Mouse (Mus musculus) neural tube, embryonic 10.5 days (tissue): ENCODE data around the gene Jam3.
"Not testable (repeated sequence)": the region's sequence is repeated elsewhere in the genome, so short reads cannot be mapped to it uniquely, and the experiment has no call there.

Experiments used
- DNase-seq: peaks from one replicate; pipeline ENCODE4 v3.0.0-alpha.2; 2017; ENCODE audit warnings: low spot score; ENCODE audit errors: extremely low spot score

The Jam3 gene

DNA sequence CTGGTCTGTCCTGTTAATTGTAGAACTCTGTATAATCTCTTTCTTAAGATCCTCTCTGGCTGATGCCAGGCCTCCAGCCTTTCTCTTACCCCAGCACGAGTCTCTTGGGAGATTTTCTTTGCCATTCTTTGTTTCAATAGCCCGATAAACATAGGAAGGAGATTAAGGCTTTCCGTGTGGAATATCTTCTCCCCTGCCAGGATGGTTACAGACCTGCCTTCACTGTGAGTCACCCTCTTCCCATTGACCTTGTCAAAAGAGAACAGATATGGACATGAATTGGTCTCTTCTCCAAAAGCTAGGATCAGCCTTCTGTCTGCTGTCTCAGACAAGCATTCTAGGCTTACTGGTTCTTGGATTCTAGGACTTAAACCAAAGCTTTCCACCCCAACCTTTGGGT, 15.5 kb upstream of the Jam3 start:
- DNase-seq = no peak

DNA sequence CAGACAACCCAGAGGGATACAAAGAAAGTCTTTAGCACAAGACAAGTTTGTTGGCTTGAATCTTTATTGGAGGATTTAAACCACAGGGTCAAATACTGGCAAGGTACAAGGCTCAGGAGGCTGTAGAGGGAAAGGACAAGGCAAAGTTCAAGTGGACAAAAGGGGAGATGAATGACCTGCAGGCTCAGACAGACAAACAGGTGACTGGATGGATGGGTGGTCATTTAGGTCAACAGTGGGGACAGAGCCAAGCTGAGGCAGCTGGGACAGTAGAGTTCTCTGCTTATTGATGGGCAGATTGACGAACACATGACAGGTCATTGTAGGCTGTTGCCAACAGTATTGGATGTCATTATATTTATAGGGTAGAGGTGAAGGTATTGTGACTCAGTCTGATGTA, 11.8 kb upstream of the Jam3 start:
- no peak for DNase-seq

DNA sequence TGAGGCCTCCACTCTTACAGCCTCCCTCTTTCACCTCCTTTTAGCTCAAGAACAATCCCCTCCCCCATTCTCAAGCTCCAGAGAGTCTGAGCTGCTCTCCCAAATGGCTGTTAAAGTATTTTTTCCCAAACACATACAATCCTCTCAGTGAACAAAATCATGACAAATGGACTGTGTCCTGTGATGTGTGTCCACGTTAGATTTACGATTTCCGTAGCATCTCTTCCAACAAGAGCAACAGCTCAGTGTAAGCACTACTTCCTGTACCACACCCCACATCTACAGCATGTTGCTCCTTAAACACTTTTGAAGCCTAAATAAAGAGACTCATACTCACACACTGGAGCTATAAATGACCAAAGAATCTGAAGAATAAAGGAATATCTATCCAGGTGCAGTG, 10.4 kb upstream of the Jam3 start:
- DNase-seq = no peak

DNA sequence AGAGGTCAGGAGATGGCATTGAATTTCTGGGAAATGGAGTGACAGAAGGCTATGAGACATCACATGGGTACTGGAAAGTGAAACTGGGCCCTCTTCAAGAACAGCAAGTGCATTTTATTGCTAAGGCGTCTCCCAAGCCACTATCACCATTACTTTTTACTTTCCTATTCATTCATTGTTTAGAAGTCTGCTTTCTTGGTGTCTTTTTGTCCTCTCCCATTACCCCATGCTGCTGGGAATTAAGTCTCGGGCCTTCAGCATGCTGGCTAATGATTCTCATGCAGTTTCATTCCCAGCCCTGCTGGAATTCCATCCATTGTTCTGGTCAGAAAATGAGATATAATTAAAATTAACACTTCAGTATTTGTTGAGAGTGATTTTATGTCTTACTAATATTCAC, 9.7 kb upstream of the Jam3 start:
- no peak for DNase-seq

DNA sequence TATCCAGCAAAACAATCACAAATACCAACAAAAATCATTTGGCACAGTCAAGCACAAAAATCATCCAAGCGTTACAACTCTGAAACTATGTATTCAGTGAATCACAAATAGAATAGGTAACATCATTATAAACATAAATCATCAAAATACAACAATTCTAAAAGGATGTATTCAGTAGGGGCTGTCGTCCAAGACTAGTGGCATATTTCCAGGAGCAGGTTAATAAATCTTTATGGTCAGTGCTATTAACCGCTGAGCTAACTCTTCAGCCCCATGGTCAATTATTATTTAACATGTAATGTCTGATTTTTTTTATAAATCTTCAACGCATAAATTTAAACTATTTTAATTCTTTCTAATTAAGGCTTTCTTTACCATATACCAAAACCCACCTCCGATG, 8.4 kb upstream of the Jam3 start:
- not testable (repeated sequence) for DNase-seq

DNA sequence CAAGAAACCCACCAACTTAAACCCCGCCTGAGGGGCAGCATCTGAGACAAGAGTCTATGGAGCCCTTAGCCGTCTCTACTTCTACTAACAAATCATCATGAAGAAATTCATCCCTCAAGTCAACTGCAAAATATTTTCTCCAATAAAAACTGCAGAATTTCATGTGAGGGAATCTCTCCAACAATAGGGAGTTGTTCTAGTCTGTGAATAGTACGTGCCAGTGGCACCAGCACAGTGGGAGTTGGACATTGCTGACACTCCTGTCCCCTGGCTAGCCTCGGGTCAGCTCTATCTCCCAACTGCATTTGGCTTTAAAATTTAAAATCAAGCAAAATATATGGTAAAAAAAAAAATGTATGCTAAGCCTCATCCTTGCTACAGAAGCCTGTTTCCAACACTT, 1.4 kb downstream of the Jam3 start:
- DNase-seq = no peak

DNA sequence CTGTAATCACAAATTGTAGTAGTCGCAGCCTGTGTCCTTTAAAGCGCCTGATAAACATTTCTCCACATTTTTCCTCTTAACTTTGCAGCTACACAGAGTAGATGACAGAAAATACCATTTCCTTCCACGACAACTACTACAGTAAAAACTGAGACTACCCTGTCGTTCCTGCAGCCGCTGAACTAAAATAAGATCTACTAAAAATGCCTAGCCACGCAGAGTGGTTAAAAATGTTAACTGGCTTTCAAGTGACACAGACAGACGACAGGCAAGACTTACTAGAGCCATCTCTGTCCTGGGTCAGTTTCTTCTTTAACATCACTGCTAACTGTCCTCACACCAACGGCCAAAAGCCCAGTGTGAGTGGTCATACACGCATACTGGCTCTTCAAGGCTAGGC, 5.4 kb downstream of the Jam3 start:
- no peak for DNase-seq

DNA sequence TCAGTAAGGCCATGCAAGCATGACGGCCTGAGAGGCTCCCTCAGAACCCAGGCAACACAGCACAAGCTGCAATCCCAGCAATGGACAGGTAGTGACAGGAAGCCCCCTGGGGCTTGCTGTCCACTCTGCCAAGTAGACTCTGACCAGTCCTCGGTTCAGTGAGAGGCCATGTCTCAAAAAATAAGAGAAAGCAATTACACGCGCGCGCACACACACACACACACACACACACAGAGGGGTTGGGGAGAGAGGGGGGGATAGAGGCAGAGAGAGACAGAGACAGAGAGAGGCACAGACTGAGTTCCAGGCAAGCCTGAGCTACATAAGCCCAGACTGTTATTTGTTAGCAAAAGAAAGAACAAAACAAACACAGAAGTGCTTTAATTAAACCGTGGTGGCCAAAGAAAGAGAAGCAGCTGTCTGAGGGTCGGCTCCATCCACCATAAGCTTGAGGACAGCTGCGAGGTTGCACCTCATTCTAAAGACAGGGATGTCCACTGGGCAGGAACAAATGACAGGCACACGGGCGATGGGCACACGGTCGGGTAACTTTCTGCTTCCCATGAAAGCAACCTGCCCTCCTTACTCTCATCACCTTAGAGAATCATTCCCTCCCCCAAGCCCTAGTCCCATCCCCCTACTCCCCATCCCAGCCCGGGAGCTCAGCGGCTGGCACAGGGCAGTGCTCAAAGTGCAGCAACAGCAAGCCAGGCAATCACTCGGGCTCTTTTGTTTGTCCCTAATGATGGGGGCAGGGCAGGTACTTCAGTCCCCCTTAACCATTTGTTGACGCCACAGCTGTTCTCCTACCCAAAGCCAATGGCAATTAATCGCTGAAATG, 6.4 kb downstream of the Jam3 start:
- peak; percentile 51 for DNase-seq

DNA sequence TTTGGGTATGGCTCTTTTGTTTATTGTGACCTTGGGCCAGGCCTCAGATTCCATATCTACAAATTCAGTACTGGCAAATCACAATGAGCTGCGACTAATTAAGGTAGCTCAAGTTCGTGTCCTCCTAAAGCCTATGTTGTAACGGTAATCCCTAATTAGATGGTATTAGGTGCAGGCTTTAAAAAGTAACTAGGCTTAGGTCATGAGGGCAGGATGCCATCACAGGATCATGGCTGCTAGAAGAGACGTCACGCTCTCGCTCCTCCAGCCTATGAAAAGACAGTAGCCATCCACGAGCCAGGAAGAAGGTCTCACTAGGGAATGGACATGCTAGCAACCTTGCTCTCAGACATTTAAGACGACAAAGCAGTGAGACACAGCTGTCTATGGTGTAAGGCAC, 7.3 kb downstream of the Jam3 start:
- no peak for DNase-seq

DNA sequence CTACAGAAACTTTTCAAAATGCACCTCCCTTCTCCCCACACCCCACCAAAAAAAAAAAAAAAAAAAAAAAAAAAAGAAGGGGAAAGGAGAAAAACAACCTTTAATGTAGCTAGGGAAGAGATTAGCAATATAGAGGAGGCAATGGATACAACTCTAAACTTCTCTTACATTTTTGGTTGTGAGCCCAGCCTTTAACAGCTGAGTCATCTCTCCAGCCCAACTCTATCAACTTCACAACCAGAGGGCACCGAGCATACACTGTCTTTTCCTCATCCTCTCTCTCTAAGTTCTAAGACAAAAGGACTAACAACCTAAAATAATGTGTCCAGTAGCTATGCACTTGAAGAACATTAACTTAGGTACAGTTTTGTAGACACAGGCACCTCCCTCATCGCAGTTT, 8.4 kb downstream of the Jam3 start:
- no peak for DNase-seq

DNA sequence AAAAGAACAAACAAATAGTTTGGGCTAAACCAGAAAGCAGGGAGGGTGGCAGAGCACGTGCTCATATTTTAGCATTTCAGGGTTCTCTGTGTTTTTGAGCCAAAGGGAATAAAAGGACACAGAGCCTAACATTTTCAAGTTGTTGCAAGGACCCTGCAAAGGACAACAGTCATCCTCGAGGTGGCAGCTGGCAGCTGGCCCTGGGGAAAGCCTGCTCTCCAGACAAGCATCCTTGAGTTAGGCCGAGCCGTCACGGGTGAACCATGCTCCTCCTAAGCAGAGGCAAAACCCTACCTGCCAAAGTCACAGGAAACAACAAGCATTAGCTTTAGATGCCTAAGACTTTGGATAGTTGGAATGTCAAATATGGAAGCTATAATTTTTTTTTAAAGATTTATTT, 10.2 kb downstream of the Jam3 start:
- no peak for DNase-seq

DNA sequence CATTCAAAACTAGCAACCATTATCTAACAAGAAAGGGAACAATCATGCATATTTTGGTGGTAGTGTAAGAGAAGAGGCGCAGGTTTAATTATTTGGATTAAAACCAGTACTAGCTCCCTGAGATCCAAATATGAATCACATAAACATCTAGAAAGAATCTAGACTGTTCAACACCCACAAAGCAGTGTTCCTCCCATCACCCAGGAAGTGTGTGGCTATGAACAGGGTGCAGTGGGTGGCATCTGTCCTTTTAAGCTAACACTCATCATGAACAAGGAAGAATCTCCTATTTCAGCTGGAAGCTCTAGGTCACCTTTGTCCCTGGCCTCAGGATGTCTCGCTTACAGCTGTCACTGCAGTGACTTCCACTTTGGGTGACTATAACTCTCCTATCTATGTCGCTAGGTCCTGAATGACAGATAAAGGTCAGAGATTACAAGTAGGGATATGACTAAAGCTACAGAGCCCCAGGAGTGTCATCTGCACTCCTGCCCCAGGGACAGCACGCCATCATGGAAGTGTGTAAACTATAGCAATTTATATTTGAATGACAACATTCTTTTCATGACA, 10.9 kb downstream of the Jam3 start:
- DNase-seq = no peak

DNA sequence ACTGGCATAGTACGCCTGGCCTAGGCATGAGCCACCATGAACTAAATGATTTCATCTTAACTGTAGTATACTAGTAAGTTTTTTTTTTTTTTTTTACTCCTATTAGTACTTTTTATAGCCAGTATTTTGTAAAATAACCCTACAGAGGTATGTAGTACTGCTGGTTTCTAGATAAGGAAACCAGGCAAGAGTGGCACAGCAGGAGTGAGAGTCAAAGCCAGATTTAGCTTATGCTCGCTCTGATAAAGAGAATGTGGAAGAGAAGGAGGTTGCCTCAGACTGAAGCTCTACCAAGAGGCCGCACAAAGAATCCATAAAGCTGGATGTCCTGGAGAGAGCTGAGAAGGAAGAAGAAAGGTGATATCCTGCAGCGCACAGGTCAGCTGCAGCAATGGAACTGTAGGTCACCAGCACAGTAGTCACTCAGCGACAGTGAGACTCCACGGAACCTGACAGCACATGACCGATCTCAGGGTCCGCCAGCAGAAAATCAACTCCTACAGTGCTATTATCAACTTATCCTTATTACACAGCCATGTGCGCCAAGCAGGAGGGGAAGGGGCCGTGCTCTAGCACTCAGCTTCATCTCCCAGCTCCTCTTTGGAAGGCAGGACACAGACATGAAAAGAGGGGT, 14.7 kb downstream of the Jam3 start:
- no peak for DNase-seq

DNA sequence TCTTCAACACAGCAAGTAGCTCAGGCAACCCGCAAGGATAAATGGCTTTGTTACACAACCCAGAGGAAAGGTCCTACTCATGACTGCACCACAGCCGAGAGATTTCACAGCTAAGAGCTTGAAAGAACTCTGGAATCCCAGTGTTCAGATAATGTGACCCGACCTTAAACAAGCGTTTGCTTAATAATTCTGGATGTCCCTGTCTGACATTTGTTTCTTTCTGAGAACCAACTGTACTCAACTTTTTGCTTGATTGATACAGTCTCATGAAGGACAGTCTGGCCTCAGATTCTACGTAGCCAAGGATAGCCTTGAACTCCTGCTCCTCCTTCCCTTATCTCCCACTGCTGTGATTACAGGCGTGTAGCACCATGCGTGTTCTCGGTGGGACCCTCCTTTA, 18.6 kb downstream of the Jam3 start:
- DNase-seq = no peak

DNA sequence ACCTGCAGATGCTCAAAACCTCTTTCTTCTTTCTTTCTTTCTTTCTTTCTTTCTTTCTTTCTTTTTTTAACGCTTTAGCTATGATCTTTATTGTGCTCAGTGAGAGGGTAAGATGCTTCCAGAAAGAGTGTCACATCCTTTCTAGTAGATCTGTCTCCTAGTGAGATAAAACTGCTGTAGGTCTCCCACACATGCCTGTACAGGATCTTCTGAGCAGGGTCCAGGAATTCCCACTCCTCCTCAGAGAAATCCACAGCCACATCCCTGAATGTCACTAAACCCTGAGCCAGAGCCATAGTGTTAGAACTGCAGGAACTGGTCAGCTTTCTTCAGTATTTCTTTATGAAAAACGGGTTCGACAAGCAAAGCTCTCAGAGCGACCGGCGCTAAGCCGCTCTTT, 19.8 kb downstream of the Jam3 start:
- no peak for DNase-seq

DNA sequence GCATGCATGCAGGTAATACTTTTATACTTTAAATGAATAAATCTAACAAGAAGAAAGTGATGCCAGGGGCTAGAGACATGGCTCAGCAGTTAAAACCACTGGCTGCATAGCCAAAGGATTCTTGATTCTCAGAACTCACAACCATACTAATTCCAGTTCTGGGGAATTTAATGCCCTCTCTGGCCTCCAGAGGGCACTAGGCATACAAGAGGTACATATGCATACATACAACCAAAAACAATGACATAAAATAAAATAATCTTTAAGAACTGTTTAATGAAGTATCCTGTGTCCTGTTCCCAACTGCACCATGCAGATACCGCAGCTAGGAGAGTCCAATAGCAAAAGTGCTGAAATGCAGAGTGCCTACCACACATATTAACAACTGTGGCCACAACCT, 20.8 kb downstream of the Jam3 start:
- no peak for DNase-seq

DNA sequence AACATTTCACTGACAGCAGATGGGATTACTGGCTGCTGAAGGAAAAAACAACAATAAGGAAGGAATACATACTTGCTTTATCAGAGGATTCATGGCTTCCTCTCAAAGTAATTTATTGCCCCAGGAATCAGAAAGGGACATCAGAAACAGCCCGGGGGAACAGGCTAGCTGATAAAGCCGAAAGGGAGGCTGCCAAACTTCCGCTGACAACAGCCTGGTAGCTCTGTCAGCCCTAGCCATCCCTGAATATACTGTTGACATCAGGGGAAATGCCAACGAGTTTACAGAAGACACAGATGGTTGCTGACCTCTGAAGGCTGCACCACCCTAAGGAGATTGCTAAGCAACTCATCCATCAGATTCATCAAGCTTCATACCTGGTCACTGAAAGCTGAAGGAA, 26.6 kb downstream of the Jam3 start:
- no peak for DNase-seq

DNA sequence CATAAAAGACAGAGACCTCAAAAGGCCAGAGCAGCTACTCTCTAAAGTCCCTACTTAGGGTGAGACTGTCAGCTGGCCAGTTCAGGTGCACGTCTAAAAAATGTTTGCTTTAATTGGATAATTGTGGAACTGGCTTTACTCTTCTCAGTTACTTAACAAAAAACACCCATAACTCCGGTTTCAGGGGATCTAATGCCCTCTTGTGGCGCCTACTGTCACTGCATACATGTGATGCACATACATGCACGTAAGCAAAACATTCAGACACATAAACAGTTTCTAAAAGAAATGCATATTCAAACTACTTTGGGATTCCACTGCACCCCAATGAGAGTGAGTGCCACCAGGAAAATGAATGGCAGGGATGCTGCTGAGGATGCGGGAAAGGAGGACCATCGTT, 28.7 kb downstream of the Jam3 start:
- no peak for DNase-seq

DNA sequence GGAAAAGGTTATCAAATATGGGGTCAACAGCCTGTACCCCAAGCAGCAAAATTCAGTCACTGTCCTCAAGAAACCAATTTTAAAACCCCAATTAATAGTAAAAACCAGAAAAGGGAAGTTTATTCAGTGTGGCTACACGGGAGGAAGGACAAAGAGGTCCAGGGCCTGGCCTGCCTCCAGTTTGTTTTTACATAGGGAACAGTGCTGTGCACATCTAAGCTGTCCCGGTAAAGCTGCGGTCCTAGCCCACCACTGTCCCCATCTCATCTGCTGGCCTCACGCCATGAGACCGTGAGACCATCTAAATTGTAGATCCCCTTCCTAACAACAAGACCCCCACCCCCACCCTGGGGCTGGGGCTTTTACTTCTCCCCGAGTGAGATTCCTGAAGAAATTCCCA, 29.8 kb downstream of the Jam3 start:
- DNase-seq = no peak

DNA sequence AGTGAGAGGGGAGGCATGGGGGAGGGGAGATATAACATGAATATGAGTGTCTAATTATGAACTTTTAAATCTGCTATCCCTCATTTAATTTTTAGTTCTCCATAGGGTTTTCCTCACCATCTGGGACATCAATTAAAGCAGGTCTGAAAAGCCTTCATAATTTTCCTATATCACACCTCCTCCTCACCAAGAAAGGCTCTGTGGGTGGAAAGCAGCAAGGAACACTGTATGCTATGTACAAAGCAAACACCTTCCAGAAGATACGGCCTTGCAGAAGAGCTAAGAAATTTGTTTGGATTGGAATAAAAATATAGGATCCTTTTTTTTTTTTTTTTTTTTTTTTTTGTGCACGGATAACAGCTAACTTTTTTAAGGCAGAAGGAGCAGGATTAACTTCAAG, 31.3 kb downstream of the Jam3 start:
- DNase-seq = no peak

DNA sequence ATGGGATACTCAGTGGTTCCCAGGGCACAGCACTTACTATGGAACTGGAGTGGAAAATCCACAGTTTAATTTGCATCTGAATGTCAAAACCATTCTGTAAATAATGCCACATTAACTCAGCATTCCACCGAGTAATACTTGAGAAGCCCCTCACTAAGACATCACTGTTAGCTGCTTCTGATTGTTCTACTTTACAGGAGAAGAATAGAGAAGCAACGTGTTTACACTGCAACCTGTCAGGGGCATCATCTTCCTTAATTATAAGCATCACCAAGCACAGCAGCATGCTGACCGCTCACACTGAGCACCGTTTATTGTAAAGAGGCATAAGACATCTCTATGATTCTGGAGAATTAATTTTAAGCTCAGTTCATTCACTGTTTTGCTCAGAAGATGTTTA, 32.3 kb downstream of the Jam3 start:
- no peak for DNase-seq

DNA sequence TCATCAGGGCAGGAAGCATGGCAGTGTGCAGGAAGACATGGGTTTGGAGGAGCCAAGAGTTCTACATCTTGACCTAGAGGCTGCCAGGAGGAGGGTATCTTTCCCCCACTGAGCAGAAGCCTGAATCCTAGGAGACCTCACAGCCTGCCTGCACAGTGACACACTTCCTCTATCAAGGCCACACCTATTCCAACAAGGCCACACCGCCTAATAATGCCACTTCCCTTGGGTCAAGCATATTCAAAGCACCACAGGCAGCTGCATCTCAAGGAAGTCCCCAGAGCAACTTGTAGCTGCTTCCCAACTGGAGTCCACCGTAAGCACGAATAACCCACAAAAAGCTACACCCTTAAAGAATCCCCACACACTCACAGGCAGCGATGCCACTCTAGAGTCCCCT, 33.1 kb downstream of the Jam3 start:
- no peak for DNase-seq

DNA sequence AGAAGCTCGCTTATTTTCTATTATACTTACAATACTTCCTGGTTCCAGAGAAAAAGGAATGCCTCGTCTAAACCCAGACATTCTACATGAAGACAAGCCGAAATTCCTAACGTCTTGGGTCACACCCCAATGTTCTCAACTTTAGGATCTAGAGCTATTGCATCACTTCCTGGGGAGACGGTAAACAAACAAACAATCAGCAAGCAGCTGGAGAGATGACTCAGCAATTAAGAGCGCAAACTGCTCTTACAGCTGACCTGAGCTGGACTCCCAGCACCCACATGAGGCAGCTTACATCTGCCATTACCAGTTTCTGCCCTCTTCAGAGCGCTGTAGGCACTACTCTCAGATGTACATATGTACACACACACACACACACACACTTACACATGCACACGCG, 34.0 kb downstream of the Jam3 start:
- DNase-seq = no peak
